Mouse (Mus musculus) CH12.LX (cell line): Measurements from ENCODE around the gene H2-DMa. TPM values are rescaled to one million over a fixed set of nuclear protein-coding genes. Genes with fewer than 3 reads are reported as not detected.

Source experiments
- DNase-seq: peaks from one replicate; pipeline ENCODE4 v3.0.0-alpha.2; 2013; ENCODE audit errors: extremely low read depth
- H3K27ac ChIP-seq: 2 replicates; pipeline ENCODE4 v1.5.1; 2012; ENCODE audit warnings: low read depth, mild to moderate bottlenecking, control low read depth, moderate library complexity; ENCODE audit not compliant: insufficient read depth
- H3K27me3 ChIP-seq: replicated peaks from 2 replicates; pipeline ENCODE3; 2012; ENCODE audit warnings: inconsistent platforms
- H3K36me3 ChIP-seq, 2 experiments: replicated peaks in 1 of 2; 2 replicates each; pipeline versions ENCODE3 to v1.6.1; 2012; ENCODE audit warnings: inconsistent platforms in 1 of 2, low read length in 1 of 2, mild to moderate bottlenecking in 1 of 2, mixed read lengths in 1 of 2, moderate library complexity in 1 of 2; ENCODE audit not compliant: control insufficient read depth in 1 of 2, insufficient read depth in 1 of 2
- H3K4me1 ChIP-seq, 2 experiments: 2 replicates each; pipeline ENCODE4 v1.6.1; 2012; ENCODE audit warnings: inconsistent platforms in 1 of 2, moderate library complexity in 1 of 2; ENCODE audit not compliant: insufficient read depth in 2 of 2, control insufficient read depth in 1 of 2
- H3K4me2 ChIP-seq: 2 replicates; pipeline ENCODE4 v1.6.1; 2012; ENCODE audit warnings: low read depth, mild to moderate bottlenecking, control low read depth; ENCODE audit not compliant: poor library complexity, insufficient read depth, severe bottlenecking
- H3K4me3 ChIP-seq, 3 experiments: fragments of 150-350 bp in 1 of 3; sonication (generic) in 1 of 3; replicated peaks in 1 of 3; 2 replicates each; pipeline versions ENCODE3 to v1.5.1; 2011 to 2012; ENCODE audit warnings: low read depth in 2 of 3, low read length in 2 of 3, mild to moderate bottlenecking in 2 of 3, moderate library complexity in 2 of 3, control low read depth in 1 of 3, improper control_type of control experiment in 1 of 3, inconsistent platforms in 1 of 3, mixed read lengths in 1 of 3; ENCODE audit not compliant: poor library complexity in 1 of 3
- H3K79me2 ChIP-seq: replicated peaks from 2 replicates; pipeline ENCODE4 v1.6.1; 2012; ENCODE audit warnings: mild to moderate bottlenecking, moderate library complexity; ENCODE audit not compliant: control insufficient read depth, poor library complexity, insufficient read depth, severe bottlenecking; ENCODE audit errors: extremely low read depth
- H3K9ac ChIP-seq: 2 replicates; pipeline ENCODE4 v1.6.1; 2012; ENCODE audit warnings: low read depth, mild to moderate bottlenecking, control low read depth, moderate library complexity; ENCODE audit not compliant: insufficient read depth
- H3K9me3 ChIP-seq: replicated peaks from 2 replicates; pipeline ENCODE3; 2012; ENCODE audit warnings: low read length, inconsistent platforms, mixed read lengths
- BHLHE40 ChIP-seq: IDR thresholded peaks from 2 replicates; pipeline ENCODE4 v1.6.1; 2011; ENCODE audit warnings: mild to moderate bottlenecking, low read depth, low read length, improper control_type of control experiment
- CHD1 ChIP-seq: IDR thresholded peaks from 2 replicates; pipeline ENCODE4 v1.6.1; 2012; ENCODE audit warnings: low read depth, low read length, improper control_type of control experiment, inconsistent platforms
- CHD2 ChIP-seq: IDR thresholded peaks from 2 replicates; pipeline ENCODE4 v1.6.1; 2011; ENCODE audit warnings: low read length, improper control_type of control experiment
- E2F4 ChIP-seq: IDR thresholded peaks from 2 replicates; pipeline ENCODE4 v1.6.1; 2011; ENCODE audit warnings: low read depth, low read length, improper control_type of control experiment; ENCODE audit not compliant: insufficient replicate concordance
- ELF1 ChIP-seq: IDR thresholded peaks from 2 replicates; pipeline ENCODE4 v1.6.1; 2014; ENCODE audit warnings: low read depth, mild to moderate bottlenecking, inconsistent platforms, low read length, improper control_type of control experiment
- EP300 ChIP-seq: IDR thresholded peaks from 2 replicates; pipeline ENCODE4 v1.6.1; 2011; ENCODE audit warnings: low read length, improper control_type of control experiment
- ETS1 ChIP-seq: conservative IDR thresholded peaks from 2 replicates; pipeline ENCODE4 v1.6.1; 2012; ENCODE audit warnings: low read depth, mild to moderate bottlenecking, inconsistent platforms, low read length, improper control_type of control experiment, moderate library complexity
- GABPA ChIP-seq: IDR thresholded peaks from 2 replicates; pipeline ENCODE4 v1.6.1; 2012; ENCODE audit warnings: low read depth, low read length, improper control_type of control experiment, inconsistent platforms; ENCODE audit not compliant: insufficient replicate concordance
- IRF4 ChIP-seq: IDR thresholded peaks from 2 replicates; pipeline ENCODE4 v1.6.1; 2014; ENCODE audit warnings: low read depth, mild to moderate bottlenecking, inconsistent platforms, low read length, improper control_type of control experiment
- KAT2A ChIP-seq: IDR thresholded peaks from 2 replicates; pipeline ENCODE4 v1.6.1; 2012; ENCODE audit warnings: low read length, improper control_type of control experiment, inconsistent platforms; ENCODE audit not compliant: insufficient replicate concordance
- MEF2A ChIP-seq: IDR thresholded peaks from 2 replicates; pipeline ENCODE4 v1.6.1; 2014; ENCODE audit warnings: low read depth, mild to moderate bottlenecking, inconsistent platforms, low read length, improper control_type of control experiment, borderline replicate concordance
- MYC ChIP-seq: IDR thresholded peaks from 2 replicates; pipeline ENCODE4 v1.6.1; 2011; ENCODE audit warnings: low read depth, mild to moderate bottlenecking, improper control_type of control experiment, low read length
- PAX5 ChIP-seq: IDR thresholded peaks from 2 replicates; pipeline ENCODE4 v1.6.1; 2012; ENCODE audit warnings: low read length, inconsistent platforms, mixed read lengths
- POLR2A ChIP-seq: IDR thresholded peaks from 2 replicates; pipeline ENCODE4 v1.6.1; 2011; ENCODE audit warnings: low read depth, mild to moderate bottlenecking, improper control_type of control experiment, low read length
- POLR2AphosphoS2 ChIP-seq: IDR thresholded peaks from 2 replicates; pipeline ENCODE4 v1.6.1; 2011; ENCODE audit warnings: low read depth, low read length, improper control_type of control experiment
- SIN3A ChIP-seq: IDR thresholded peaks from 2 replicates; pipeline ENCODE4 v1.6.1; 2012; ENCODE audit warnings: low read length, improper control_type of control experiment, inconsistent platforms
- SMC3 ChIP-seq: IDR thresholded peaks from 2 replicates; pipeline ENCODE4 v1.6.1; 2011; ENCODE audit warnings: low read depth, low read length, improper control_type of control experiment
- TBP ChIP-seq: conservative IDR thresholded peaks from 2 replicates; pipeline ENCODE4 v1.6.1; 2011; ENCODE audit warnings: low read depth, low read length, improper control_type of control experiment
- USF1 ChIP-seq: IDR thresholded peaks from 2 replicates; pipeline ENCODE4 v1.6.1; 2014; ENCODE audit warnings: low read depth, mild to moderate bottlenecking, inconsistent platforms, low read length, improper control_type of control experiment
- USF2 ChIP-seq: conservative IDR thresholded peaks from 2 replicates; pipeline ENCODE4 v1.6.1; 2011; ENCODE audit warnings: low read depth, low read length, improper control_type of control experiment
- ZC3H11A ChIP-seq: IDR thresholded peaks from 2 replicates; pipeline ENCODE4 v1.6.1; 2012; ENCODE audit warnings: low read depth, mild to moderate bottlenecking, inconsistent platforms, low read length, improper control_type of control experiment
- dilution Hi-C: fragments of 300-500 bp; cut with MboI; formaldehyde crosslinking; loops from 2 replicates; pipeline ENCODE4 v1.14.3; 2020; ENCODE audit warnings: low sequenced_read_pairs; ENCODE audit not compliant: extremely low pct_unique_long_range_greater_than_20kb, extremely low pct_ligation_motif_present
- in situ Hi-C: fragments of 300-500 bp; cut with MboI; formaldehyde crosslinking; loops from 3 replicates; pipeline ENCODE4 v1.14.3; 2019; ENCODE audit warnings: low sequenced_read_pairs, low pct_ligation_motif_present, low pct_unique_long_range_greater_than_20kb, mixed read lengths
- polyA plus RNA-seq: library from polyadenylated mRNA; unstranded; fragments of >175 nt; gene quantifications from 2 replicates; pipeline ENCODE4 v1.2.1, GENCODE M21; 2012; ENCODE audit warnings: low read depth; ENCODE audit not compliant: insufficient read length
- total RNA-seq, 2 experiments: library from RNA; depleted of rRNA; stranded (reverse); fragments of 300-350 nt in 1 of 2; fragments of >200 nt in 1 of 2; gene quantifications; 2 replicates each; pipeline ENCODE4 v1.2.3; 2012 to 2014

H2-DMa gene
- total and polyA plus RNA-seq, 3 experiments: 67.7 to 119 (median 112) TPM

DNA sequence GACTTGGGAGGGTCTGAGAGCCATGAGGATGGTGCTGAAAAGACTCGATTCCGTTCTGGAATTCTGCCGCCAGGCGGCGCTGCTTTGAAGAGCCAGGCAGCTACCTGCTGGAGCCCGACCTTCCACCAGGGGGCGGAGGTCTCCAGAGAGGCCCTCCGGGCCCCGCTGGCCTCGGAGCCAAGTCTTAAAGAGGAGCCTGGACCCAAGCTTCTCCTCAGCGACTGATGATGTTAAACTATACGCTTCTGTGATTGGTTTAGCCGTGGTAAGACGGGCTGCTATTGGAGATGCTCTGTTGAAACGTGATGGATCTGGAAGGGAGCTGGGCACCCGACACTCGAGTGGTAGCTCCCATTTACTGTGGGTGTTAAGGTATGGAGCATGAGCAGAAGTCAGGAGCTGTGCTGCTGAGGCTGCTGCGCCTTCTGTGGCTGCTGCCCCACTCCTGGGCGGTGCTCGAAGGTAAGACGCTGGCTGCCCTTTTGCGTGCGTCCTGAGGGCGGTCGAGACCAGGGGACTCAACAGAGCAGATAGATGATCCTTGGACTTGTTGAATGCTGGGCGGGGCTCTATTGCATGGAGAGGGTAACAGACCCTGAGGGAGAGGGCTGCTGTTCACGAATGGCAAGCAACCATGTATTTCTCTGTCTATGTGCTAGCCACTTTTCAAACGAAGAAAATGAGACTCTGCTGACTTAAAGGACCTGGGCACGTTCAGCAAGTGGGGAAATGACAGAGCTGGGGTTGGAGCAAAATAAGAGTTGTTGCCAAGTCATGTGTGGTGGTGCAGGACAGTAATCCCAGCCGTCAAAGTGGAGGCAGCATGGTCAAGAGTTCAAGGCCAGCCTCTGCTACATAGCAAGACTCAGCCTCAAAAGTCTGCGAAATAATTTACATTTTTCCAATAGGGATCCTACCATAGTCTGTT is 16.2 kb downstream of the H2-DMa start (continued):
- peak; percentile 94 for TF ChIP-seq ZC3H11A

- no peaks in the 10 kb centered on the region for H3K9me3 ChIP-seq
- DNase-seq: no peak
- H3K79me2 ChIP-seq: no peaks in the 10 kb centered on the region
- in situ Hi-C loops: no loop called here
- dilution Hi-C loops: no loop called here
- TF ChIP-seq KAT2A (no peak), SIN3A (no peak), USF2 (no peak), BHLHE40 (no peak), CHD1 (no peak), EP300 (no peak), GABPA (no peak), E2F4 (no peak), ETS1 (no peak), ELF1 (no peak), IRF4 (no peak), PAX5 (no peak), SMC3 (no peak), POLR2AphosphoS2 (no peak), USF1 (no peak), POLR2A (no peak), MYC (no peak)
- H3K4me1 ChIP-seq: peaks cover 2 to 39% of the 10 kb centered on the region in 2 experiments
- no peaks in the 10 kb centered on the region for H3K27me3 ChIP-seq
- no peak overlapping the region for H3K9ac ChIP-seq
- H3K4me2 ChIP-seq: no peak overlapping the region
- H3K4me3 ChIP-seq: no peak overlapping the region
- peaks cover 6 to 37% of the 10 kb centered on the region in 2 experiments for H3K36me3 ChIP-seq
- no peak overlapping the region for H3K27ac ChIP-seq
Measured at GRCm38 (mm10) chr17:34137601-34138000, 18.3 kb downstream of the H2-DMa start.

DNA sequence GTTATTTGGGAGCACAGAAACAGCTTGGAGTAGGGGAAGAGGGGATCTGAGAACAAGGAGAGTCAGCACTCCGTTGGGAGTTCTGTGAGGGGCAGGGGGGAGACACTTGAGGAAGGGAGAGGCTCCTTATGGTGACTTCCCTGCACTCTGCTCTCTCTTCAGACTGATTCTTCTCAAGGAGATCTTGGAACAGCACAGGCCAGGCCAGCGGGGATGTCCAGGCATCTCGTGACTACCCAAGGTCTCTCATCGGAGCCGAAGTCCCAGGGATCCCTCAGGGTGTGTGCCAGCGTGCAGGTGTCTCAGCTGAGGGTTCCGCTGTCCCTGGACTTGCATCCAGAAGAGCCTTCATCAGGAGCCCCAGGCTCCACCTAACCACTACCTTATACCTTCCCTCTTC is 19.3 kb downstream of the H2-DMa start:
- Histone ChIP-seq H3K9me3 (no peaks in the 10 kb centered on the region), H3K79me2 (no peaks in the 10 kb centered on the region), H3K36me3 (peaks cover 6 to 37% of the 10 kb centered on the region in 2 experiments), H3K4me1 (peaks cover 5 to 48% of the 10 kb centered on the region in 2 experiments), H3K9ac (no peak overlapping the region), H3K4me3 (no peak overlapping the region)
- in situ Hi-C loops: no loop called here
- TF ChIP-seq TBP (no peak), CHD2 (no peak), MEF2A (no peak), POLR2A (no peak)
- TF ChIP-seq, all 38 proteins: peak for 0
- Histone ChIP-seq H3K27ac (no peak overlapping the region), H3K4me2 (no peak overlapping the region), H3K27me3 (no peaks in the 10 kb centered on the region)
- dilution Hi-C loops: no loop called here
- no peak for DNase-seq
